Mouse (Mus musculus) urinary bladder, postnatal 0 days (tissue): ENCODE measurements around the gene Maats1. TPM values are rescaled to one million over a fixed set of nuclear protein-coding genes. Genes with fewer than 3 reads are reported as not detected.

ENCODE experiments used
- polyA plus RNA-seq: library from polyadenylated mRNA; unstranded; fragments of >200 nt; fragmentation: Nextera tagmentation; extraction: Ambion mirVana; gene quantifications from 2 replicates; pipeline ENCODE4 v1.2.1, GENCODE M21; 2015

The Maats1 gene
- polyA plus RNA-seq, result not detected in 2 replicates

DNA sequence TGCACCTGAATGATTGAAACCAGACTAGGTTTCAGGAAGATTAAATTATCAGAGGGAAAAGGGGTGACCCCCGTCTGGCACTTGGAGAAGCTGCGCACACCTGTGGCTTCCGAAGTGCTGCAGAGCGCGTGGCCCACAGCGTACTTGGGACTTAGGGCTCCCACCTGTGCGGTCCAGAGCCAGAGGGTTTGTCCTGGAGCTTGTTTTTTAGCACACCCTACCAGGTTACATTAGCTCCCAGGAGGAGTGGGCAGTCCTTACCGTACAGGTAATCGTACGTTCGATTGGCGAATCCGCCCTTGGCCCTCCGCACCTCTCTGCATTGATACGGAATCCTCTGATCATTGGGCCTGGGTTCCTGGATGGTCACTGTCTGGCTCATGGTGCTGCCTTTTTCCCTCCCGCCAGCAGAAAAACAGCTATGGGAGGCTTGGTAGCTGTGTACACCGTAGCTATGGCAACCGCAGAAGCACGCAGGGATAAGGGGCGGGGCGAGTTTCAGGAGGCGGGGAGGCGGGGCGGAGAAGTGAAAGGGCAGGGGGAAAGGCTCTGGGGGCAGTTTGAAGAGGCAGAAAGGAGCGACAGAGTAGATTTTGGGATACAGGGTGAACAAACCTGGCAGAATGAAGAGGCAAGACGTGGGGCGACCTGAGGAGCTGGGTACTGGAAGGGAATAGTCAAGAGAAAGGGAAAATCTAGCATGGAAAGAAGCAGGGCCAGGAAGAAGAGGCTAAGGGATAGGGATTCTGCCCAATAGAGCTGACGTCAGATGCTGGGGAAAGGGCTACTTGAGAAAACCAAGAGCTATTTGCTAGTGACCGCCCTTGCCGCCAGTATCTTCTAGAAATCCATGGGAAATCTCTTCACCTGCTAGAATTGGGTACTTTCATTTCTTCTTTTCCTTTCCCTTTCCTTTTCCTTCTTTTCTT lies at the start of gene Maats1:
Gene Maats1 (minus strand): TSS at position 748 of the 929 bp plus-strand sequence.

DNA sequence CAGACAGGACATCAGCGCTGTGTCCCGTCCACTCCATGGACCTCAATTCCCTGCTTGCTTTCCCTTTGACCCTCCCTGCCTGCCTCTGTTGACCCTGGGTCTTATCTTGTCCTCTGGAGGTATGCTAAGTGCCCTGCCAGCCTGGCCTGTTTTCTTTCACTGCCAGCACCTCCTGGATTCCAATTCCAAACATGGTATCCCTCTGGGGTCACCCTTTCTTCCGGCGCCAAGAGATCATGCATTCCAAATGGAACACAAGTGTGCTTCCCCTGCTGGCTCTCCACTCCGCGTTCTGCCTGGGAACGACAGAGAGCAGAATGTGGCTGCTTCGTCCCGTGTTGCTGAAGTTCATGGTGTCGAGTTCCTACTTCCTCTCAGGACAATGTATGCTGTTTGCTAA lies 20.0 kb upstream of the Maats1 start, which contains the start of gene Popdc2:
Gene Popdc2 (plus strand): TSS at position 277 of the 400 bp plus-strand sequence.

DNA sequence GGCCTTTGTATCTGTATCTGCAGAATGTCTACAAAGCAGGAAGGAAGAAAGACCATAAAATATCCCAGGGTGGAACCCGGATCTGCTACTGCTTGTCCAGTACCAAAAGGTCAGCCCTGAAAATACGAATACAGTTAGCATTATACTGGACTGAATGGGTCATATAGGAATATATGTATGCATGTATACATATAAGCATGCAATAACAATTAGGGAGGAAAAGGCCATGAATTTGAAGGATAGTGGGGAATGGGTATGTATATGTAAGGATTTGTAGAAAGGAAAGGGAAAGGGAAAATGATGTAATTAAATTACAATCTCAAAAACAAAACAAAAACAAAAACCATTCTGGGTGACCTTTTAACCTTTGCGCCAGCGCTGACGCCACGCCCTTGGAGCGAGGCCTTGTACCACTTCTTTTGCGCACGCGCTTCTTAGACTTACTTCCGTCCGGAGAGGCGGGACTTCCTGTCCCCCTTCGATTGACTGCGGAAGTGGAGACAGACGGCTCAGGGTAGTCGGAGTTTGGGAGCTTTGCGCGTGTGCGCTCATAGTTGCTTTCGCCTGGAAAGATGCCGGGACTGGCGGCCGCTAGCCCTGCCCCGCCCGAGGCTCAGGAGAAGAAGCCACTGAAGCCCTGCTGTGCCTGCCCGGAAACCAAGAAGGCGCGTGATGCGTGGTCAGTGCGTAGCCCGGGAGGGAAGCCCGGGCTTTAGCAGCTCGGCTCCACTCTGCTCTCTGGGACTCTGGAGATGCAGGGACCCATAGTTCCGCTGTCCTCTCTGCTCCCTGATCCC lies 4.8 kb upstream of the Maats1 start, which contains the start of the genes Cox17 and Gm21987:
Gene Cox17 (plus strand): TSS at position 463 of the 797 bp plus-strand sequence.
Gene Gm21987 (plus strand): TSS at position 512 of the 797 bp plus-strand sequence.

DNA sequence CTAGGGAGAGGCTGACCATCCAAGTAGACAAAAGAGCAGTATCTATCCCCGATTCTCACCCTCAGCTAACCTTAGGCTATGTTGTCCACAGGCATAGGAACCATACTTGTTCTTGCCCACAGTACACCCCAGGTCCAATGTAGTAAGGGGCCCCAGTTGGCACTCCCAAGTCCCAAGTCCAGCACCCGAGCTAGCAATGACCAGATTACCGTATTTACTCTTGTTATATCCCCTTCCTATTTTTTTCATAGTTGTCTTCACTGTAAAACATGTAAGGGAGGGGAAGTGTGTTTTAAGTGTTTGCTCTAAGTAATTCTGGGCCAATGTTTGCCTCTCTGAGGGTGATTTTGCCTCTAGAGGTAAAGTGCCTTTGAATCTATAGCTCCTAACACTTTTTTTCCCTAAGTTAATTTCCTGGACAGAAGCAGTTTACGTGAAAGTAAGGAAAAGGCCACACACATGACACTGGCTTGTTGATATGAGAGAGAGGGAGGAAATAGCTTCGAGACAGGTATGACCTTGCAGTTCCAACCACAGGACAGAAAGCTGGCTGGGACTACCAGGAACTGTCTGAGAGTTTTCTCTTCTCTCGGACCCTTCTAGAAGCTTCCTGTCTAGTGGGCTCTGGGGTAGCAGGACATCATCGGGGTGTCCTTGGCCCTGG lies 47.1 kb downstream of the Maats1 start, which contains the start of gene Nr1i2:
Gene Nr1i2 (minus strand): TSS at position 140 of the 664 bp plus-strand sequence.

Other genes with a start within 250 kb of the Maats1 start
- not detected in 2 replicates for gene Nr1i2, start 47.3 kb downstream of the Maats1 start, polyA plus RNA-seq
- gene Cox17, start 4.8 kb upstream of the Maats1 start, polyA plus RNA-seq, result 218 and 233 TPM in 2 replicates
- 2.8 and 4.1 TPM in 2 replicates for gene Gm21987, start 4.9 kb upstream of the Maats1 start, polyA plus RNA-seq
- gene Popdc2, start 20.1 kb upstream of the Maats1 start, polyA plus RNA-seq, result 485 and 550 TPM in 2 replicates
- 7.0 and 7.5 TPM in 2 replicates for gene Pla1a, start 91.0 kb upstream of the Maats1 start, polyA plus RNA-seq
- gene Adprh, start 110.6 kb upstream of the Maats1 start, polyA plus RNA-seq, result 85.6 and 86.3 TPM in 2 replicates
- 0.46 and 0.67 TPM in 2 replicates for gene Cd80, start 113.4 kb upstream of the Maats1 start, polyA plus RNA-seq
- gene Timmdc1, start 180.5 kb upstream of the Maats1 start, polyA plus RNA-seq, result 21.2 and 22.7 TPM in 2 replicates
- gene Poglut1, start 208.1 kb upstream of the Maats1 start, polyA plus RNA-seq, result 21.2 and 24.0 TPM in 2 replicates
- gene Tmem39a, start 216.6 kb upstream of the Maats1 start, polyA plus RNA-seq, result 46.5 and 51.7 TPM in 2 replicates